14 mouse cellular contexts compared by ENCODE assay signal in genomic region chr2:143364193-143364592, GRCm38 (mm10).
"Had no signal": no experiment of that assay in that cellular context is flagged by ENCODE, and none has a peak within 500 bp of the region (broad histone marks: within the 10 kb centered on the region; RNA-seq: fewer than 3 reads in every experiment).

No protein-coding gene starts in this region.

- DNase-seq: kidney, adult 18-20 months; kidney, postnatal 10 days; kidney, postnatal 4 days; liver; liver, embryonic 13.5 days; liver, postnatal 0 days; lung, postnatal 14 days had no signal

- H3K27ac ChIP-seq: left cerebral cortex, adult 2 months; limb, embryonic 12.5 days; liver, embryonic 13.5 days; lung, embryonic 15.5 days; macrophage; midbrain, embryonic 12.5 days; stomach, postnatal 0 days had no signal

- H3K27me3 ChIP-seq: limb, embryonic 12.5 days; liver, embryonic 13.5 days; lung, embryonic 15.5 days; megakaryocyte, embryonic 14.5 days; midbrain, embryonic 12.5 days had no signal

- ATAC-seq: liver, postnatal 0 days had no signal

- H3K4me2 ChIP-seq: limb, embryonic 12.5 days; liver, embryonic 13.5 days; lung, embryonic 15.5 days; midbrain, embryonic 12.5 days had no signal

- H3K9me3 ChIP-seq: limb, embryonic 12.5 days; liver, embryonic 13.5 days; lung, embryonic 15.5 days; midbrain, embryonic 12.5 days had no signal

- H3K4me3 ChIP-seq: left cerebral cortex, adult 2 months; limb, embryonic 12.5 days; liver, embryonic 13.5 days; lung, embryonic 15.5 days; megakaryocyte, embryonic 14.5 days; midbrain, embryonic 12.5 days had no signal

- H3K36me3 ChIP-seq: limb, embryonic 12.5 days; liver, embryonic 13.5 days; lung, embryonic 15.5 days; midbrain, embryonic 12.5 days had no signal

- H3K9ac ChIP-seq: limb, embryonic 12.5 days; liver, embryonic 13.5 days; liver, postnatal 0 days; lung, embryonic 15.5 days; midbrain, embryonic 12.5 days had no signal

- H3K4me1 ChIP-seq: limb, embryonic 12.5 days; liver, embryonic 13.5 days; lung, embryonic 15.5 days; megakaryocyte, embryonic 14.5 days; midbrain, embryonic 12.5 days had no signal
